Mouse (Mus musculus): Measurements from ENCODE around the gene S1pr1.
A peak's percentile ranks its signal among the peaks of the same experiment; 100 is the strongest.

The S1pr1 gene

GRCm38 (mm10) chr3:115673663-115674157, 41.2 kb downstream of the S1pr1 start:
- no peak for DNase-seq (ENCODE audit: extremely low spot score)

DNA sequence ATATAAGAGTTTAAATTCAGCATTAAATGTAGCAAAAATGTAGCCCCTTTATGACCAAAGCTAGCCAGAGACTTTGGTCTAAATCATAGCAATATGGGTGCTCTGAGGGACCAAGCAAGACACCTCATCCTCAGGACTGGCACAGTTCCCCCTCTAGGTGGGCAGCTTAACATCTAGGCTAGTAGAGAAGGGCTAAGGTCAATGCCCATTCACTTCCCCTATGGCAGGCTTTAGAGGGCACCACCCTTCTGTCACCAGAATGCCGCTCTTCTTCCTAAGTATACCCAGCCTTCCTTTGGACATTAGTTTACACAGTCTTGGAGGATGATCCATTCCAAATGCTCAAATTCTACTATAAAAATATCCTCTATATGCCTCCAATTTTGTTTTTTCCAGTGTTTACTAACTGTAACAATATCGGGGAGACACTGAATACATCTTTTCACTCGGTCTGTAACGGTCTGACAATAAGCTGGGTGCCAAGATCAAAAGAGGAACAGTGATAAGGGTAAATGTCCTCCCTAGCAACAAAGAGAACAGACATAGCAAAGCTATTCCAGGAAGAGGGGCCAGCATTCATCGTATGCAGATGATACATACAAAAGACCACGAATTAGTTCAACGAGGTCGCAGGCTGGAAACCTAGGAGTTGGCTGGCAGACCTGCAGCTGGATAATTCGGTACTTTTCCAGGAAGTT, 41.8 kb downstream of the S1pr1 start:
- no peak for DNase-seq (ENCODE audit: extremely low spot score)

GRCm38 (mm10) chr3:115669230-115669629, 45.6 kb downstream of the S1pr1 start:
- DNase-seq (ENCODE audit: extremely low spot score), result no peak

DNA sequence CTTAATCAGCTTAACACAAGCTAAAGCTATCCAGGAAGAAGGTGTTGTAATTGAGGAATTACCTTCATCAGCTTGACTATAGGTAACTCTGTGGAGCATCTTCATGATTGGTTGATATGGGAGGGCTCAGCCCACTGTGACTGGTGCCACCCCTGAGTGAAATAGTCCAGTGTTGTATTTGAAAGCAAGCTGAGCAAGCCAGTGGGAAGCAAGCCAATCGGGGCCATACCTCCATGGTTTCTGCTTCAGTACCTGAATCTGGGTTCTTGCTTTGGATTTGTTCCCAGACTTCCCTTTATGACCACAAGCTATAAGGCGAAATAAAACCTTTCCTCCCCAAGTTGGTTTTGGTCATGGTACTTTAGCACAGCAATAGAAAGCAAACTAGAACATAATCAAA, 47.7 kb downstream of the S1pr1 start:
- DNase-seq (ENCODE audit: extremely low spot score), result no peak

DNA sequence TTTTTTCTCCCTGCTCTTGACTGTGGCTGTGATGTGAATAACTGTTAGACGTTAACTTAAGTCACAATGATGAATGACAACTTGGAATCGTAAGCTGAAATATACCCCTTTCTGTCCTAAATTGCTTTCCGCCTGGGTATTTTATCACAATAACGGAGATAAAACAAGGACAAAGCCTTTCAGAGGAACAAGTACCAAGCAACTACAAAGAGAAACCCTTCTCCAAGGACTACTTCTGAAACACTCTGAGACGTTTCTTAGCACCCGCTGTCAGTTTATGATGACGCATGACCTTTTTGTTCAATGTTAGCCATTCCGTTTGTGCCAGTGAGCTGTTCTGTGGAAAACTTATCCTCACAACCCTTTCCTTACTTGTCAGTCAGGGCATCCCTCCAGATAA, 48.3 kb downstream of the S1pr1 start:
- DNase-seq (ENCODE audit: extremely low spot score), result no peak

GRCm38 (mm10) chr3:115664497-115664896, 50.4 kb downstream of the S1pr1 start:
- no peak for DNase-seq (ENCODE audit: extremely low spot score)

DNA sequence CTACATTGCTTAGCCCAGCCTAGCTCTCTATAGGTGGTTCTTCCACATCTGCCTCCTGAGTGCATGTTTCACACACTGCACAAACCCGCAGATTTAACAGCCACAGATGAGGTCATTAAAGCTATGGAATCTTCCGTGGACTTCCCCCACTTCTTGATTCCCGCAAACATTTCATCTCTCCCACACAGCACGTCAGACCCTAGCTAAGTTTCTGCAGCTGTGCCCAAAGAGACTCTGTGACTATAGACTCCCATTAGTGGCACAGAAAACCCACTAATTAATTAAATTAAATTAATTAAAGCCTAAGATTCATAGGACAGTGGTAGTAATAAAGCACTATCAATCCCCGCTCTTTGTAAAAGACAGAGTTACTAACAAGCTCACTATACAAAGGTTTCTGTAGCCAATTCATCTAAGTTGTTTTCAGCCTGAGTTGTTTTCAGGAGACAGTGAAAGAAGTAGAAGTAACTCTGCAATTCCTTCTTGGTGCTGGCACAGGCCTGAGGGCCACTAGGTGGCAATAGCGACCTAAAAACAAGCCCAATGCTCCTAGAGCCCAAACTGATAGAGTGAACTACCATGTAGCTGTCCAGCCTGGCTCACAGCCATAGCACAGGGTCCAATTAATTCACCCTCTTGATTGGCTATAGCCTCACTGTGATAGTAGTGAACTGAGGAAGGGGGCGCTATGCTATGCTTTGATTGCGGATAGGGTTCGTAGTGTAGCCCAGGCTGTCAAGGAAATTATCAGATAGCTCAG, 54.0 kb downstream of the S1pr1 start:
- peak; percentile 70 for DNase-seq (ENCODE audit: extremely low spot score)

Data from embryo, embryonic 9.5 days (tissue).